Mouse (Mus musculus) gastrocnemius, adult 2 months (tissue): ENCODE results near the gene Gli2. TPM values are rescaled to one million over a fixed set of nuclear protein-coding genes. Genes with fewer than 3 reads are reported as not detected.
A peak's percentile ranks its signal among the peaks of the same experiment; 100 is the strongest.

ENCODE experiments used
- DNase-seq: peaks from one replicate; pipeline ENCODE4 v3.0.0; 2022
- H3K27ac ChIP-seq: fragments of 200-600 bp; 2 replicates; pipeline ENCODE4 v1.8.1; 2022; ENCODE audit warnings: mild to moderate bottlenecking
- H3K4me3 ChIP-seq: fragments of 200-600 bp; 2 replicates; pipeline ENCODE4 v1.8.1; 2022; ENCODE audit warnings: mild to moderate bottlenecking, moderate library complexity
- CTCF ChIP-seq: fragments of 200-600 bp; IDR thresholded peaks from 2 replicates; pipeline ENCODE4 v1.8.1; 2022; ENCODE audit warnings: antibody characterized with exemption, mild to moderate bottlenecking, moderate library complexity
- intact Hi-C: fragments of 180-260 bp; cut with DNase I; formaldehyde crosslinking; loops from one replicate; pipeline ENCODE4 v1.15.1; 2025
- total RNA-seq, 2 experiments: library from RNA; stranded (reverse); gene quantifications; 2 replicates each; pipeline ENCODE4 v1.2.3; 2021

Gli2 gene
- total RNA-seq, 2 experiments from 2014 or later = 0.94 to 1.4 TPM

DNA sequence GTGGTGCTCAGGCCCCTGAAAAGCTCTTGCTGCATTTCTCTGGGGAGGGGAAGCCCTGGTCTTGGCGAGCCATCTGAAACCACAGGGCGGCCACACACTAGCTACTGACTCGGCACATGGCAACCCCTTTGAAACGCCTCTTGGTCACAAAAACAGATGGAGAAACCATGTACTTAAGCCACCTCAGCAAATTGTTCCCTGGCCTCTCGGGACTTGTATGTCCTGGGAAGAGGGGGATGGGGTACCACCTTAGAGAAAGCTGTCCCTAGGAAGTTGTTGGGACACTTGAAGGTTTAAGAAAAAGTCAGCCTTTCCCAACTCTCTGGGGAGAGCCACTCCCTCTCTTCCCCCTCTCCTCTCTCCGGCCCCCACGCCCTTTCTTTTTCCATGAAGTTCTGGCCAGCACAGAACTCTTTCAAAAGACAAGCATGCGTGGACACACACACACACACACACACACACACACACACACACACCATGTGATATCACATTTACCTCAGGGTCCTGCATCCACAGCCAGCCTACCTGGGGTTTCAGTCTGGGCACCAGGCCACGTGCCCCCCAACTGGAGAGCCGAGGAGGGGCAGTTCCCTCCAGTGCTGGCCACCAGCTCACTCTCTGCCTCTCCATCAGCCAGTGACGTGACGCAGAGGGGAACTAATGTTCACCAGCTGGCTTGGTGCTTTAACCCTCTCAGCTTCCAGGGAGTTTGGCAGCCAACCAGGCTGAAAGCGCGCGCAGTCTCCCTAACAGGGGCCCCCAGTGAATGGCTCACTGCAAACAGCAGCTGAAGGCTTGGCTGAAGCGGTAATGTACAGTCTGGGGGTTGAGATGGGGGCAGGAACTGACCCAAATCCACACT lies 71.2 kb downstream of the Gli2 start:
- TF ChIP-seq CTCF = no peak
- peak; percentile 83 for DNase-seq
- H3K4me3 ChIP-seq = peak overlapping the region; percentile 48
- H3K27ac ChIP-seq = peak overlapping the region; percentile 52
- intact Hi-C loops = loop anchor here (5.0 kb wide), 1 partner anchor 70 kb away; the partner anchor contains the start of gene Gli2

DNA sequence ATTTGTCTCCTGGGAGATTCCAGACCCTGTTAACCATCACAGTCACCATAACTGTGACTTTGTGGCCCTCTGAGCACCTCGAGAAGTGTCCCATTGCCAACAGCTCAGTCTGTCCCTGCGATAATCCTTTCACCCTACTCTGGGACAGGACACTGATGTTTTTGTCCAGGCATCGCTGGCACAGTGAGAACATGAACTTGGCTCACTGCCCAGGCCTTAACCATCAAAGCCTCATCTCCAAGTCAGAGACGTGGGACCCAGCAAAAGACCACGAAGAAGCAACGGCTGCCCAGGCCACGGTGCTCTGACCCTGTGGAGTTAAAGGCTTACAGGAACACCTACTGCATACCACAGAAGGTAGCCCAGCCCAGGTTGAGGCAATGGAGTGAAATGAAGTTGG lies 72.8 kb downstream of the Gli2 start:
- intact Hi-C loops = loop anchor here (5.0 kb wide), 1 partner anchor 72 kb away; the partner anchor contains the start of gene Gli2
- DNase-seq = peak; percentile 38
- no peak for TF ChIP-seq CTCF
- Histone ChIP-seq H3K4me3 (no peak overlapping the region), H3K27ac (peak overlapping the region; percentile 52; the same call in 1 of the 2 replicates)

DNA sequence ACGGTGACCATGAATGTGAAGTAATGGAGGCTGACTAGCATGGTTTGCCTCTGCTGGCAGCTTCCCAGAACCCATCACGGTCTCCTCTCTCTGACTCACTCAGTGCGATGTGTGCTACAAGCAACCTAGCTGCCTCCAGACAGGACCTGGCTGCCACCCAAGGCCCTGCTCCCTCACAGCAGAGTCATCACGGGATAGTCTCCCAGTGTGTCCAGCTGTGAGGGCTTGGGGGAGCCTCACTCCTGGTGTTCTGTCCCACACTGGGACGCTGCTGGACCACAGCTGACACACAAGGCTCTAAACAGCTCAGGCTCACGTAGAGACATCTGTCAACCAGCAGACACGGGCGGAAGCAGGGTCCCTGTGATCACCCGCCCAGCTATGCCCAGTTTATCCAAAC lies 76.8 kb downstream of the Gli2 start:
- peak; percentile 91 for DNase-seq
- TF ChIP-seq CTCF = no peak
- Histone ChIP-seq H3K4me3 (no peak overlapping the region), H3K27ac (peak overlapping the region; percentile 69)
- intact Hi-C loops = no loop called here

DNA sequence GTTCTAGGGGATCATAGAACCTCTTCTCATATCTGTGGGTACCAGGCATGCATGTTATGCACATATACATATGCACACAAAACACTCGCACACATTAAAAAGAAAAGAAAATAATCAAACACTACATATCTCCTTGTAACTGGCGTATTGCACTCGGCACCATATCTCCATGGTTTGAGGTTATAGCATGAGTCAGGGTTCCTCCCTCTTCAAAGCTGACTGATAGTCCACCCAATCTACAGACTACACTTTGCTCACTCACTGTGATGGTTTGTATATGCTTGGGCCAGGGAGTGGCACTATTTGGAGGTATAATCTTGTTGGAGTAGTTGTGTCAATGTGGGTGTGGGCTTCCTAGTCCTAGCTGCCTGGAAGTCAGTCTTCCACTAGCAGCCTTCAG lies 78.0 kb downstream of the Gli2 start:
- Histone ChIP-seq H3K27ac (no peak overlapping the region), H3K4me3 (no peak overlapping the region)
- intact Hi-C loops = no loop called here
- TF ChIP-seq CTCF = no peak
- DNase-seq = no peak

DNA sequence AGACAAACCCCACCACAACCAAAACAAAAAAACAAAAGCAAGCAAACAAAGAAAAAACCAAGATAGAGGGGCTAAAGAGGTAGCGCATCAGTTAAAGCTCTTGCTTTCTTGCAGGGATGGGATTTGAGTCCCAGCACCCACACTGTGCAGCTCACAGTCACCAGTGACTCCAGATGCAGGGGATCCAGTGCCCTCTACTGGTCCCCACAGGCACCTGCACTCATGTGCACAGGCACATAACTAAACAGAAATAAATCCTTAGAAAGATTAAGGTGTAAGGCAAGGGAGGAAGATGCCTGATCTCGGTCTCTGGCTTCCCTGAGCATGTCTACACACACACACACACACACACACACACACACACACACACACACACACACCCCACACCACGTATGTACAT lies 83.4 kb downstream of the Gli2 start:
- peak; percentile 7; the same call in 1 of the 2 replicates for TF ChIP-seq CTCF
- DNase-seq = no peak
- Histone ChIP-seq H3K4me3 (no peak overlapping the region), H3K27ac (no peak overlapping the region)
- intact Hi-C loops = no loop called here

DNA sequence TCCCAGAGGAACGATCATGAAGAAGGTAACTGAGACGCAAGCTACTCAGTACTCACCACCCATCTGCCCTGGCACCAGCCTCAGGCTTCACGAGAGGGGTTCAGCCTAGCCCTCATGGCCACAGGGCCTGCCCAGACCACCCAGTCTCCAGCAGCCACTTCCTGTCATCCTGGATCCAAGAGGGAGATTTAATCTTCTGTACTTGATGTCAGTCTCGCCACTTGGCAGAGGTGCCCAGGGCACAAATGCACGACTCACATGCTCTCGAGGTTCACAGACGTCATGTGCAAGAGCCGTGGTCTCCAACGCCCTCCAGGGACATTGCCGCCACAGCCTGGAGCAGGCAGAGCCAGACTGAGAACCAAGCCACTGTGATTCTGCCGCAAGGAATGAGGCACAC lies 84.0 kb downstream of the Gli2 start:
- TF ChIP-seq CTCF = no peak
- intact Hi-C loops = no loop called here
- no peak for DNase-seq
- no peak overlapping the region for H3K4me3 ChIP-seq
- no peak overlapping the region for H3K27ac ChIP-seq

DNA sequence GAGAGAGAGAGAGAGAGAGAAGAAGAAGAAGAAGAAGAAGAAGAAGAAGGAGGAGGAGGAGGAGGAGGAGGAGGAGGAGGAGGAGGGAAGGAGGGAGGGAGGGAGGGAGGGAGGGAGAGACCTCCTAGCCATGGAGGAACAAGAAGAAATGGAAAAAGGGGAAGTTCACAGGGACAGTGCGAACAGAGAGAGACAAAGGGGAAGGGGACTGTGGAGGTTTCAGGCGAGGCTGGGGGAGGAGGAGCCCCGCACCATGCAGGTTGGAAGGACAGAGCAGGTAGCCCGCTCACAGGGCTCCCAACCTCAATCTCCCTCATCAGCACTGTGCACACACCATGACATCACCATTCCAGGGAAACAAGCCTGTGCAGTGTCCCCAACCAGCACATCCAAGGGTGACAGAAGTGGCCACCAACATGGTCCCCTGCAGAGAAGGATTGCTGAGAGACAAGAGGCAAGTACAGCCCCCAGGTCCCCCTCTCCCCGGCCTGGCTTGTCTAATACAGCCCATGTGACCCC lies 84.7 kb downstream of the Gli2 start:
- intact Hi-C loops = no loop called here
- no peak overlapping the region for H3K4me3 ChIP-seq
- no peak for DNase-seq
- no peak for TF ChIP-seq CTCF
- no peak overlapping the region for H3K27ac ChIP-seq

DNA sequence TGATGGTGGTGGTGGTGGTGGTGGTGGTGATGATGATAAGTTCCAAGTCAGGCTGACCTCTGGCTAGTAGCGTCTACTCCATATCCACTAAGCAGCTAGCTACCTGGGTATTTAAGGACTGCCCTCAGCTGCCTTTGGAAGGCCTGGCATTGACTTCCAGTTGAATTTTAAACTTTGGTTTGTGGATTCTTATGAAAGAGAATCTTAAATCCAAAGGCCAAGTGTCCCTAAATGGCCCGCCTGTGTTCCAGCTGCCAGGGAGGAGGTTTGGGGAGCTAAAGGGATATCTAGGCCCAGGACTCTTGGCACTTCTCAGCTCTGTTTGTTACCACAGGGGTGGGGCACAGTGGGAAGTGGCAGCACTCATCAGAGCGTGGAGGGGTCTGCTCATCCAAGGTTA lies 85.4 kb downstream of the Gli2 start:
- H3K27ac ChIP-seq = no peak overlapping the region
- no peak for DNase-seq
- intact Hi-C loops = no loop called here
- no peak for TF ChIP-seq CTCF
- no peak overlapping the region for H3K4me3 ChIP-seq

DNA sequence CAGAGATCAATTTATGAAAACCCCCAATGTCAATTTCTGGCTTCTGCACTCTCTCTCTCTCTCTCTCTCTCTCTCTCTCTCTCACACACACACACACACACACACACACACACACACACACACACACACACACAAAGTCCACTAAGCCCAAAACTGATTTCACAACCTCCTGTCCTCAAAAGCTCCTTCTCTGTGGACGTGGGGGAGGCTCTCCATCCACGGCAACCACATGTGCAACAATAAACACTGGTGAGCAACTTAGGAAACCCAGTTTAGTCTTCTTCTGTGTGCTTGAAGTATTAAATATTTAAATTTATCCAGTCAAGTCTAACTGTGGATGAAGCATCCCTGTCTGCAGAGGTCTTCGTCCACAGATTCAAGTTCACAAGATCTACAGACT lies 86.1 kb downstream of the Gli2 start:
- Histone ChIP-seq H3K4me3 (no peak overlapping the region), H3K27ac (no peak overlapping the region)
- no peak for DNase-seq
- TF ChIP-seq CTCF = no peak
- intact Hi-C loops = no loop called here

DNA sequence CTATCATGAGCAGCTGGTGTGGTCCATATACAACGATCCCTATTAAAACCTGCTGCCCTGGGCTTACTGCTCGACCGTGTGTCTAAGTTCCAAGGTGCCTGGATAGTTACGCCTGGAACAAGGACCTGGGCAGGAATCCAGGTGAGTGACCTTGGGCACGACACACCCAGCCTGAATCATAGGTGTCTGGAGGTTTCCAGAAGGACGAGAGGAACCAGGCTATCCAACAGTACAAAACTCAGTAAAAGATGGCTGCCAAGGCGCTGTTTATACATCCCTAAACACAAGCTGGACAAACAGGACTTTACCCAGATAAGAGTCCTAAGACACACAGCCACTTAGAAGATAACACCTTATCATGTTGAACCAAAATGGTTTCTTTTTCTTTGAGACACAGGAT lies 94.8 kb downstream of the Gli2 start:
- Histone ChIP-seq H3K4me3 (no peak overlapping the region), H3K27ac (no peak overlapping the region)
- no peak for TF ChIP-seq CTCF
- intact Hi-C loops = no loop called here
- no peak for DNase-seq

DNA sequence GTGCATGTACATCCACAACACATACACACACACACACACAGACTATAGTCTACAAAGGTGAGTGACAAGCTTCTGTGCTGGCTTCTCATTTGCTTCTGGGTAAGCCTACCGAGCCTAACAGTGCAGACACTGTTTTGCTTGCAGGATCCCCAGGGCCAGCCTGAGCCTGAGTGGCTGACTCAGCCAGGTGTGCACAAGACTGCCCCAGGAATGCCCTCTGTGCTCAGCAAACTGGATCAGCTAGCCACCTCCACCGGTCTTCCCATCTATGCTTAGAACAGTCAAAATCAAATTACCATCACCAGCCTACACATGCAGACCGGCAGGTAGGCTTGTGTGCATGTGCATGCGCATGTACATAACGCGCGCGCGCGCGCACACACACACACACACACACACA lies 97.6 kb downstream of the Gli2 start:
- H3K27ac ChIP-seq = no peak overlapping the region
- intact Hi-C loops = no loop called here
- TF ChIP-seq CTCF = no peak
- no peak for DNase-seq
- no peak overlapping the region for H3K4me3 ChIP-seq

DNA sequence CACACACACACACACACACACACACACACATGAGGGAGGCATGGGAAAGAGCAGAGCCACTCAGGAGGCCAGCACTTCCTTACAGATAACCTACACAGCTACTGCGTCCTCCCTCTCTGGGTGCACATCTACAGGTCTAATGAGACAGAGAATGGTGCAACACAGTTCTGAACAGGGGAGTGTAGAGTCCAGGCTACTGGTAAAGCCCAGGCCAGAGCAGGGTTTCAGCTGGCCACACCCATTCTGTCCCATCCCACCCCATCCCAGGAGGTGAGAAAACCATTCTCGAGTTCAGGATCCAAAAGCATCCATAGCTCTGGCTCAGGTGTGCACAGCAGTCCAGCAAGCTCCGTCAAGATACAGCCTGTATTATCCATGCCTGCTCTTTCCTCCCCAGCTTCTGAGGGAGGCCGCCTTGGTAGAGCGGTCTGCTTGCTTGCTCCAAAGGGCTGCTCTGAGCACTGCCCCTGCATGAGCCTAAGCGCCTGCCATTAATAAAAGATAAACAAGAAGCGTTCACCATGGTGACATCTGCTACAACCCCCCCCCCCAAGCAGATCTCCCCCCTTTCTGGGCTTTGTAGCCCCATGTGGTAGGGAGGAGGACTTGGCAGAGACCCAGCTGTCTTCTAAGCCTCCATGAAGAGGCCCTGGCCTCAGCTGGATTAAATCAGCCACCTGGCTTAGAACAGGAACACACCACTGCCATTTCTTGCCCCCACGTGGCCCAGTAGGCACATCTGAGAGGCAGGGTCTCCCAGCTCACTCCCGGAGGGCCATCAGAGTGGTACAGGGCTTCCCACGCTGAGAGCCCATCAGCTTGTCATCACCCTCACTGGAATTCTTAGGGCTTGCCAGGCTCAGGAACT lies 98.8 kb downstream of the Gli2 start:
- DNase-seq = peak; percentile 40

DNA sequence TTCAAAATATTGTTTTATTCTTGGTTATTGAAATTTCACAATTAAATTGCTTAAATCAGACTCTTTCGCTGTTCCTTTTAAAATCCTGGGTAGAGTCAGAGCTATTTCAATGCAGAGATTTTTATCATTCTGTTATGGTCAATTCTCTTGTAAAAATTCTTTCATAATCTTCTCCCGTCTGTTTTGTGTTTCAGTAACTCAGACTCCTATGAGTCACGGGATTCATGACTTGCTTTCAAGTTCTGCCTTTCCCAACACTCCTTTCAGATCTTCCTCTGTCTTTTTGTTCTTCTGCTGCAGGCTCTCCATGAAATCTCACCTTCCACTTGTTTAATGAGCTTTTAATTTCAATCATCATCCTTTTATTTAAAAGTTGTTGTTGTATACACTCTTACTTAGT lies 100.4 kb downstream of the Gli2 start:
- Histone ChIP-seq H3K27ac (no peak overlapping the region; the same call in 1 of the 2 replicates), H3K4me3 (no peak overlapping the region)
- DNase-seq = no peak
- TF ChIP-seq CTCF = no peak
- intact Hi-C loops = no loop called here

More for the DNA sequence above, 98.8 kb downstream of the Gli2 start:
- TF ChIP-seq CTCF = no peak
- no peak overlapping the region for H3K4me3 ChIP-seq
- H3K27ac ChIP-seq = peak overlapping the region; percentile 53; the same call in 1 of the 2 replicates
- intact Hi-C loops = no loop called here
